Mouse (Mus musculus): ENCODE data around the gene Dnm1. TPM values are rescaled to one million over a fixed set of nuclear protein-coding genes. Genes with fewer than 3 reads are reported as not detected.

The Dnm1 gene
- polyA plus RNA-seq, 1 experiment: 1,410 TPM

- Histone ChIP-seq H3K4me1 (ENCODE audit: control insufficient read depth, insufficient read depth, low read length) (peaks cover 35% of the 10 kb centered on the region), H3K27me3 (ENCODE audit: control insufficient read depth, insufficient read depth, low read length) (no peaks in the 10 kb centered on the region), H3K27ac (ENCODE audit: insufficient read depth, low read length) (no peak overlapping the region), H3K4me3 (replicated peaks; ENCODE audit: insufficient read depth, low read depth, low read length) (no peak overlapping the region)
- TF ChIP-seq POLR2A (IDR thresholded peaks at IDR 0.05; ENCODE audit: borderline replicate concordance, insufficient read depth, low read length) (no peak), CTCF (IDR thresholded peaks at IDR 0.05; ENCODE audit: borderline replicate concordance, insufficient read depth, low read depth, low read length) (no peak)
- DNase-seq: no peak
- 73% methylated on average over 11 of the region's 11 CpGs for WGBS
Observed at GRCm38 (mm10) chr2:32320721-32321120, 32.4 kb downstream of the Dnm1 start.

- no peaks in the 10 kb centered on the region for H3K27me3 ChIP-seq (ENCODE audit: control insufficient read depth, insufficient read depth, low read length)
- TF ChIP-seq POLR2A (IDR thresholded peaks at IDR 0.05; ENCODE audit: borderline replicate concordance, insufficient read depth, low read length) (no peak), CTCF (IDR thresholded peaks at IDR 0.05; ENCODE audit: borderline replicate concordance, insufficient read depth, low read depth, low read length) (no peak)
- DNase-seq: no peak
- H3K4me3 ChIP-seq (replicated peaks; ENCODE audit: insufficient read depth, low read depth, low read length): no peak overlapping the region
- peaks cover 35% of the 10 kb centered on the region for H3K4me1 ChIP-seq (ENCODE audit: control insufficient read depth, insufficient read depth, low read length)
- 47% methylated on average over 9 of the region's 9 CpGs for WGBS
- H3K27ac ChIP-seq (ENCODE audit: insufficient read depth, low read length): no peak overlapping the region
Observed at GRCm38 (mm10) chr2:32319586-32320580, 33.3 kb downstream of the Dnm1 start.

GRCm38 (mm10) chr2:32318709-32319585, 34.2 kb downstream of the Dnm1 start:
- WGBS: 77% methylated on average over 14 of the region's 14 CpGs
- no peak for DNase-seq
- TF ChIP-seq CTCF (IDR thresholded peaks at IDR 0.05; ENCODE audit: borderline replicate concordance, insufficient read depth, low read depth, low read length): no peak
- no peak for TF ChIP-seq POLR2A (IDR thresholded peaks at IDR 0.05; ENCODE audit: borderline replicate concordance, insufficient read depth, low read length)
- peaks cover 35% of the 10 kb centered on the region for H3K4me1 ChIP-seq (ENCODE audit: control insufficient read depth, insufficient read depth, low read length)
- no peaks in the 10 kb centered on the region for H3K27me3 ChIP-seq (ENCODE audit: control insufficient read depth, insufficient read depth, low read length)
- H3K27ac ChIP-seq (ENCODE audit: insufficient read depth, low read length): no peak overlapping the region
- H3K4me3 ChIP-seq (replicated peaks; ENCODE audit: insufficient read depth, low read depth, low read length): no peak overlapping the region

GRCm38 (mm10) chr2:32317791-32318417, 35.2 kb downstream of the Dnm1 start:
- TF ChIP-seq POLR2A (IDR thresholded peaks at IDR 0.05; ENCODE audit: borderline replicate concordance, insufficient read depth, low read length) (no peak), CTCF (IDR thresholded peaks at IDR 0.05; ENCODE audit: borderline replicate concordance, insufficient read depth, low read depth, low read length) (no peak)
- H3K27ac ChIP-seq (ENCODE audit: insufficient read depth, low read length): no peak overlapping the region; the same call in 1 of the 2 replicates
- 27% methylated on average over 19 of the region's 19 CpGs for WGBS
- peaks cover 31% of the 10 kb centered on the region for H3K4me1 ChIP-seq (ENCODE audit: control insufficient read depth, insufficient read depth, low read length)
- no peaks in the 10 kb centered on the region for H3K27me3 ChIP-seq (ENCODE audit: control insufficient read depth, insufficient read depth, low read length)
- no peak for DNase-seq
- H3K4me3 ChIP-seq (replicated peaks; ENCODE audit: insufficient read depth, low read depth, low read length): no peak overlapping the region

GRCm38 (mm10) chr2:32316887-32317656, 36.1 kb downstream of the Dnm1 start:
- peak overlapping the region; percentile 19 for H3K27ac ChIP-seq (ENCODE audit: insufficient read depth, low read length)
- DNase-seq: no peak
- no peak overlapping the region for H3K4me3 ChIP-seq (replicated peaks; ENCODE audit: insufficient read depth, low read depth, low read length)
- TF ChIP-seq POLR2A (IDR thresholded peaks at IDR 0.05; ENCODE audit: borderline replicate concordance, insufficient read depth, low read length): no peak
- no peak for TF ChIP-seq CTCF (IDR thresholded peaks at IDR 0.05; ENCODE audit: borderline replicate concordance, insufficient read depth, low read depth, low read length)
- peaks cover 32% of the 10 kb centered on the region for H3K4me1 ChIP-seq (ENCODE audit: control insufficient read depth, insufficient read depth, low read length)
- 42% methylated on average over 20 of the region's 20 CpGs for WGBS
- H3K27me3 ChIP-seq (ENCODE audit: control insufficient read depth, insufficient read depth, low read length): no peaks in the 10 kb centered on the region

GRCm38 (mm10) chr2:32315751-32316150, 37.4 kb downstream of the Dnm1 start:
- no peak overlapping the region; the same call in 1 of the 2 replicates for H3K27ac ChIP-seq (ENCODE audit: insufficient read depth, low read length)

More at GRCm38 (mm10) chr2:32315751-32316150, 37.4 kb downstream of the Dnm1 start:
- Histone ChIP-seq H3K4me1 (ENCODE audit: control insufficient read depth, insufficient read depth, low read length) (peaks cover 37% of the 10 kb centered on the region), H3K27me3 (ENCODE audit: control insufficient read depth, insufficient read depth, low read length) (no peaks in the 10 kb centered on the region), H3K4me3 (replicated peaks; ENCODE audit: insufficient read depth, low read depth, low read length) (no peak overlapping the region)
- DNase-seq: no peak
- 15% methylated on average over 8 of the region's 8 CpGs for WGBS
- no peak for TF ChIP-seq CTCF (IDR thresholded peaks at IDR 0.05; ENCODE audit: borderline replicate concordance, insufficient read depth, low read depth, low read length)
- no peak for TF ChIP-seq POLR2A (IDR thresholded peaks at IDR 0.05; ENCODE audit: borderline replicate concordance, insufficient read depth, low read length)

Data from cerebellum, adult 2 months (tissue).